Mouse (Mus musculus) yolk sac, embryonic 10.5 days (tissue): Measurements from ENCODE around the gene Hes1.

ENCODE experiments used
- DNase-seq: peaks from one replicate; pipeline ENCODE4 v3.0.0-alpha.2; 2017; ENCODE audit warnings: low spot score

Hes1 gene

DNA sequence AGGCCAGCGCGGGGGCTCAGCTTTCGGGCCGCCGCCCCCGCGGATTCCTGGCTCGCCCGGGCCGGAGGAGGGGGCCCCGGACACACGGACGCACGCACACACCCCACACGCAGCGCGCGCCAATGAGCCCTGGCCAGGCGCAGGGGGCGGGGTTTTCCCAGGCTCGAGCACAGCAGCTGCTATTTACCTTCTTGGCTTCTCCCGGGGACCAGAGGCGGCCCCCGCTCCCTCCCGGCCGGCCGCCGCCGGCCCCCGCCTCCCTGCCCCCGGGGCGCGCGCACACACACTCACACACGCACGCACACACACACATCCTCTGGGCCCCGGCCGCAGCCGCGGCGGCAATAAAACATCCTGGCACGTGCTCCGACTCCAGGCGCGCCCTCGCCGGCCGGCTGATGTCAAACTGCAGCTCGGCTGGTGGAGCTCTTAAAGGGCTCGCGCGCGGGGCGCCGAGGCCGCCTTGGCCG lies at the start of gene Hes1:
Gene Hes1 (plus strand): TSS at position 401 of the 470 bp plus-strand sequence.
- DNase-seq = peak; percentile 98

DNA sequence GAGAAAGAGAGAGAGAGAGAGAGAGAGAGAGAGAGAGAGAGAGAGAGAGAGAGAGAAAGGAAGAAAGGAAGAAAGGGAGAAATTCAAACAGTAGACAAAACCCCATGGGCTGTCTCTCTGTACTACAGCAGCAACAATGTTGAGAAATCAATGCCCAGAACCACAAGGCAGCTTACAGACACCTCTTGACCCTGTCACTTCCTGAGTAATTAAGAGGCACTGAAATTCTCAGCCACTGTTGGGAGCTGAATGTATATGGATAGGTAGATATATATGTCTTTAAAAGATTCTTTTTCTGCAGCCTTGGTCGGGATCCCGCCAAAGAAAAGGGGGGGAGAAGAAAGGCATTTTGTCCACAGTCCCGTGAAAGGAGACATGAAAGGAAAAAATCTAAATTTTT lies 48.1 kb upstream of the Hes1 start:
- DNase-seq = no peak

DNA sequence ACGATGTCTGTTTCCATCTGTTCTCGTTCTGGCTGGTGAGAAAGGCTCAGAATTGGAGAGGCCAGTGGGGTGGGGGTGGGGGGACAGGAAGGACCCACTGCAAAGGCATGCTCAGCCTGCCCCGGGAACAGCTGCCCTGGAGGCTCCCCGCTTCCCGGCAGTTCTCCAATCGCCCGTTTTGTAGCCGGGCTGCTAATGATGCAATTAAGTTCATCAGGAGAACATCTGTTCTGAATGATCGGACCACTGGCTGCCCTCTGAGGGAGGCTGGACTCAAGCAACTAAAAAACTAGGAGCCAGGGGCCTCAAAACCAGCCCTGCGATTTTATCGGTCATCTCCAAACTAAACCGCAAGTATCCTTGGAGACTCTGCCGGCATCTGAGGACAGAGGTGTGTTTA lies 44.1 kb upstream of the Hes1 start:
- DNase-seq = peak; percentile 28

DNA sequence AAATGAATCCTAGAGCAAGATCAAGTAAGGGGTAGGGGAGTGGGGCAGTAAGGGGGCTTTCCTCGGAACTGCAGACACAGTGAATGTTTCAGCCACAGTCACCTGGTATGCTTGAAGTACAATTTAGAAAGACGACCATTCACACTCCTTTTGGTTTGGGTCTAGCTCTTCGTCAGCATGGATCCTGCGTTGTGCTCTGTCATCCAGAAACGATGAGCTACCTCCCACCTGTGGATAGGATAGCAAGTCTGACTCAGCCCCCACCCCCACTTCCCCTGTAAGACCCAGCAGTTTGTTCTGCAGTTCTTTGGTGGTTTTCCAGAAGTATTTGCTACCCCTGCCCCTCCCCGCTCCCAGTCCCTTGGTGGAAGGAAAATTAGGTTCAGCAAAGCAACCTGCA lies 41.8 kb upstream of the Hes1 start:
- no peak for DNase-seq

DNA sequence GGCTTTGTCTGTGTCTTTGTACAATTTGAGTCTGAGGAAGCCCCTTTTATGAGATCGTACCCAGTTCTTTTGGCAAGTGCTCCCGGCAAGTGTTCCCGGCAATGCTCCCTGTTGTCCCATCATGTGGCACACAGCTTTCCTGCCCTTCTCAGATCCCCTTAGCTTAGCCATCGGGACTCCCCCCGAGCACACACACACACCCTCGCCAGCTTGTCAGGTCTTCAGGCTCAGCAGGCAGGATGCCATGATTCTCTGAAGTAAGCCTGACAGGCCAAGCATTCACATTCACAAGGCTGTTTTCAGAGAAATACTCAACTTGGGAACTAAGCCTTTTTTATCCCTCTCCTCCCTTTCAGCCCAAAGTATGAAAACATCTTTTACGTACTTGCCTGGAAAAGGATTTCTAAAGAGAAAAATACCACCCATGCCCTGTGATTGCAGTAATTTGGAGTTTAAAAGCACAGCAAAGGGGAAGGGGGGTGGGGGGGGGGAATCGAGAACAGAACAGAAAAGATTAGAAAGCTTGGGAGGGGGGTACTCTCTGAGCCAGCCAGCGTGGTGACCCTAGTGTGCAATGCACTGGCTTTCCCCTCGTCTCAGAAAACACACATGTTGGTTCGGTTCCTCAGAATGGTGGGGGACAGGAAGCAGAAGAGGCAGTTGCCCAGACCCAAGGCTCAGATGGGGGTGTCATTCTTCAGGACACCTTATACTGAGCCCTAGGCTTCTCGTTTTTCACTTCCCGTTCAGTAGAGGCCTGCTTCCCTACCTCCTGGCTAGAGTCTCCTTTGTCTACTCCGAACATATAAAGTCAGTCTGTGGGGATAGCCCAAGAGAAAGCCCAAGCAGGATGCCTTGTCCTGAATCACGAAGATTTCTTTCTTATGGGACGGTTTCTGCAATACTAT lies 41.0 kb upstream of the Hes1 start:
- DNase-seq = no peak

DNA sequence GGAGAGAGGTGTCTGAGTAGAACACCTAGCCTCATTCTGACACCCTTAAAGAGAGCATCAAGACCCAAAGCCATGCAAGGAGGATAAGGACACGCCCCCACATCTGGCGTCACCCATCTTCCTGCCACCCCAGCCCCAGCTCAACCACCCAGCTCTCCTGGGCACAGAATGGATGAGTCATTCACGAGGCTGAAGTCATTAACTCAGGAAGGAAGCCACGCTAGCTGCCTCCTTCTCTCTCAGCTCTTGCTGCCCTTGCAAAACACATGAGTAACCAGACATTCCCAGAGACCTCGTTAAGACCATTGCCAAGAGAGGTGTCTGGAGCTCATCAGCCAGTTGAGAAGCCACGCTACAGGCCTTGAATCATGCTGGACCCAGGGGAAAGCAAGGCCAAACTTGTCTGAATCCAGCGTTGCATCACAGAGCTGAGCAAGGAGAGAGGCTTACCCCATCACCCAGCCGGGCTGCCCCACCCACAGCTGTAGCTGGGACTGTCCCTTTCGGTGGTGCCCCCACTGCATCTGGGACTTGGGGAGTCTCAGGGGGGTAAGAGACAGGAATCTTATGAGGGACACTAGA lies 39.4 kb upstream of the Hes1 start:
- peak; percentile 30 for DNase-seq

DNA sequence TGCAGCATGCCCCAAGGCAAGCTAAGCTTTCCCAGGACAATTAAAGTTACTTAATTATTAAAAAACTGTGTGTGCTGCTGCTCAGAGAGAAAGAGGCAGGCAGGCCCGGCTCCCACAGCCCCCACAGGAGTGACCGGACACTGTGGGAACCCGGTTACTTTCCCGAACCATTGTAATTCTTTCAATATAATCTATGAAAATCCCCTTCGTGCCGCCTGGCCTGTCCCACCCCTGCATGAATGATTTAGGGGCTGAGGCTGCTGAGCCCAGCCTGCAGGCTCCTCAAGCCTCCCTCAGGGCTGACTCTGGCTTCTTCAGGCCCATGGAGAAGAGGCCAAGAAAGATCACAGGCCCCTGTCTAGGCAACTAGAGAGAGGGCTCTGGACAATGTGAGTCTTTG lies 36.0 kb upstream of the Hes1 start:
- no peak for DNase-seq

DNA sequence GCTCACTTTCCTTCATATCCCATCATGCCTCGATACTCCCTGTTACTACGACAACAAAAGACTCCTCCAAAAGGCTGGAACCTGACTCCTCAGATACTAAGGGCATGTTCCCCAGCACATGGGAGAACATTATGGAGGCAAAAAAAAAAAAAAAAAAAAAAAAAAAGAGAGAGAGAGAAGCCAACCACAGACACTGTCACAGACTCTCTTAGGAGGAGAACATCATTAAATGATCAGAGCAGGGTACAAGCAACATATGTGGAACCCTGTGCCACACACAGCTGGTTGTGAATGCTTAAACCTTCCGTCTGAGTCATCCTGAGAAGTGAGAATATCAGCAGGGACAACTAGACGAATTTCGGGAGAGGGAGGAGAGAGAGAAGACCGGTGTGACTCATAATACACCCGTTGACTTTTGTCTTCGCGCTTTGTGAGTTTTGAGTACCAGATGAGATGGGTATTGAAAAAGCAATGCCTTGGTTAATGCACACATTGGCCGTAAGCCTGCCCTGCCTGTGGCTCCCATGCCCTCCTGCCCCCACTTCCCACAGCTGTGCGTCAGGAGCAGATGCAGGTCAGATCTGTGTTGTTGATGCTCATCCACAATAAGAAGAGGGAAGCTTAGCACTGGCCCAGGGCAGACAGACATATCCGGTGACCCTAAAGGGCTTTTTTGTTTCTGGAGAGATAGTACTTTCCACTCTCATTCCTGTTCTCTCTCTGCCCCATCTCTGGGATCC lies 34.8 kb upstream of the Hes1 start:
- DNase-seq = no peak

DNA sequence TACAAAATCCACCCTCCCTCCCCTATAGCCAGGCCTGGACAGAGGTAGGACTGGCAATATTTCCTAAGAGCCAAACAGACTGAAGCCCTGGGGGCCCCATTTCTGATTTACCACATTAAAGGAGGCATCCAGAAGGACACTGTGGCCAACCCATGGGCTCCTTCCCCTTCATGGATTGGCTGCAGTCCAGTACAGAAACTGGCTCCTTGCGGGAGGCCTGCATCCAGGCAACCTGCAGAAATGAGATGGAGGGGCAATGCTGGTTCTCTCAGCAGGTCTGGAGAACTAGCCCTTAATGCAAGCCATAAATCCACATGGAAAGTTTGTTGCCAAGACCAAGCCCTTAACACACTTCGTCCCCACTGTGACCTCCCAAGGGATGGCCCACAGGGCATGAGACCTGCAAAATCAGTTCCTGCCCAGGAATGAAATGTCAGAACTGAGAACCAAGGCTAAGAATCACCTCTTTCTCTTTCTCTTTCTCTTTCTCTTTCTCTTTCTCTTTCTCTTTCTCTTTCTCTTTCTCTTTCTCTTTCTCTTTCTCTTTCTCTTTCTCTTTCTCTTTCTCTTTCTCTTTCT lies 31.8 kb upstream of the Hes1 start:
- no peak for DNase-seq

DNA sequence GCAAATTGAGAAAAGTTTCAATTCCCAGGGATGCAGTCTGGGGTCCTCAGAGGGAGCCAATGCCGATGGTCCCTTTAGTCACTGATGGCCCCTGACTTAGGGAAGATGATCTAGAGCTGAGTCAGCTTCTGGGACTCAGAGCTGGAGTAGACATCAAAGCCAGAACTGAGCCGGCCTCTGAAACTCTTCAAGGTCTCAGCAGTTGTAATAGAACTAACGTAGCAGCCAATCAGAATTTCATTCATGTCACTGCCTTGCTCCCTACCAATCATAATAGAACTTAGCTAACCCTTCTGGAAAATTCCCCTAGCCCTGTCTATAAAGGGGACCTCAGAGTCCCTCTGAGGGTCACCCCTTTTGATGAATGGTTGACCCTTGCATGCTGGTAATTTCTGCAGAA lies 30.8 kb upstream of the Hes1 start:
- no peak for DNase-seq

DNA sequence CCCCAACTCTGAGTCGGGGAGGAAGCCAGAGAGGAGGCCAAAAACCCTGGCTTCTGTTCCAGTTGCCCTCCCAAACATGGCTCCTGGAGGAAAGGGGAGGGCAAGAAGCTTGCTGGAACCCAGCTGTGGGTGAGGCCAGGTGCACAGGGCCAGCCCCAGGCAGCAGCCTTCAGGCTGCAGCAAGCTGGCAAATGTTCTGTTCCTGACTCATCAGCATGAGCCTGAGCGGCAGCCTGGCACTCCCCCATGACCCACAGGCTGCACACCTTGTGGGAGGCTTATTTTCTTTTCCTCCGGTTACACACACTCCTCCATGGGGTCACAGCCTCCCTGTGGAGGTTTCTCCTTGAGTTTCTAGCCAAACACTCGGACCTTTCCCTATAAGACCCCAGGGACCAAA lies 30.2 kb upstream of the Hes1 start:
- no peak for DNase-seq

DNA sequence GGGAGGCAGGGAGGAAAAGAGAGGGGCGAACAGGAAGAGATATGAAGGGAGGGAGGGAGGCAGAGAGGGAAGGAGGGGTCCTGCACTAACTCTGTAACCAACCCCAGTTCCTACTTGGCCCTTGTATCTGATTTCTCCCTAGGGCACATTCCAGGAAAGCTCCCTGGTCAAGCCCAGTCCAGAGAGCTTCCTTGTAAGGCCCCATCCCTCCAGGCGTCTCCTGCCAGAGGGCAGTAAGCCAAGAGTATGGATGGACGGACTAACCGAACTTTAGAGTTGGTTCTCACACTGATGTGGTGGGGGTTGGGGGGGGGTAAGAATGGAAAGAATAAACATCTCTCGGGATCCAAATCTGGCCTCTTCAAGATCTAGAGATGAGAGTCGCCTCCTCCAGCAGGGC lies 29.7 kb upstream of the Hes1 start:
- no peak for DNase-seq

DNA sequence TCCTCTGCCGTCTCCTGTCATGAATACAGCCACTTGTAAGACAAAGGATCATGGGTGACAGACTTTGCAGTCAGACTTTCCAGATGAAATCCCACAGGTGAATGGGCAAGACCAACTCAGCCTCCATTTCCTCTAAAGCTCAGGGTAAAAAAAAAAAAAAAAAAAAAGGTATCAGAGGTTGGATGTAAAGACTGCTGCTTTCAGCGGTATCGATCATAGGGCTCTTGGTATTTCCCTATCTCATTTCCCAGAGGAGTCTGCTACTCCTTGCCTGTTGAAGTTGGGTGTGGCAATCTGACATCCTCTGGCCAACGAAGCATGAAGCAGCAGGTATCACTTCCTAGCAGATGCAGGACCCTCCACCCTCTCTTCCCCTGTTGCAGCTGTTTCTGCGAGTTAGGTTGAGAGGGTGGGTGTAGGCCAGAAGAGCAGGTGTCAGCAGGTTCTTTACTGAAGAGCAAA lies 29.2 kb upstream of the Hes1 start:
- DNase-seq = no peak

DNA sequence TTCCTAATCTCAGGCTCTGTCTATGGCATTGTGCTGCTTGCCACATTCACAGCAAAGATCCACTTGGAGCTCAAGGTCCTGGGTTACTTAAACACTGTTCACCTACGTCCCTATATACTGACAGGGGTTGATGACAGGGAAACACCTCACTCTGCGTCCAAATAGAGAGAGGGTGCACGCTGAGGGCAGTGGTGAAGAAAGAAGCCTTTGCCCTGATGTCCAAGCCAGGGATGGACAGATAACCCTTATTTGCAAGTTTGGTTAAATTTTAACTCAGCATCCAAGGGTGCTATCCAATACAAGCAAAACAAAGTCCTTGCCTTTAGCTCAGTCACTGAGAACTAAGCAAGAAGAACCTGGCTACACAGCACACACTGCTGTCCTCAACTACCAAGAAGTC lies 28.1 kb upstream of the Hes1 start:
- DNase-seq = peak; percentile 75

DNA sequence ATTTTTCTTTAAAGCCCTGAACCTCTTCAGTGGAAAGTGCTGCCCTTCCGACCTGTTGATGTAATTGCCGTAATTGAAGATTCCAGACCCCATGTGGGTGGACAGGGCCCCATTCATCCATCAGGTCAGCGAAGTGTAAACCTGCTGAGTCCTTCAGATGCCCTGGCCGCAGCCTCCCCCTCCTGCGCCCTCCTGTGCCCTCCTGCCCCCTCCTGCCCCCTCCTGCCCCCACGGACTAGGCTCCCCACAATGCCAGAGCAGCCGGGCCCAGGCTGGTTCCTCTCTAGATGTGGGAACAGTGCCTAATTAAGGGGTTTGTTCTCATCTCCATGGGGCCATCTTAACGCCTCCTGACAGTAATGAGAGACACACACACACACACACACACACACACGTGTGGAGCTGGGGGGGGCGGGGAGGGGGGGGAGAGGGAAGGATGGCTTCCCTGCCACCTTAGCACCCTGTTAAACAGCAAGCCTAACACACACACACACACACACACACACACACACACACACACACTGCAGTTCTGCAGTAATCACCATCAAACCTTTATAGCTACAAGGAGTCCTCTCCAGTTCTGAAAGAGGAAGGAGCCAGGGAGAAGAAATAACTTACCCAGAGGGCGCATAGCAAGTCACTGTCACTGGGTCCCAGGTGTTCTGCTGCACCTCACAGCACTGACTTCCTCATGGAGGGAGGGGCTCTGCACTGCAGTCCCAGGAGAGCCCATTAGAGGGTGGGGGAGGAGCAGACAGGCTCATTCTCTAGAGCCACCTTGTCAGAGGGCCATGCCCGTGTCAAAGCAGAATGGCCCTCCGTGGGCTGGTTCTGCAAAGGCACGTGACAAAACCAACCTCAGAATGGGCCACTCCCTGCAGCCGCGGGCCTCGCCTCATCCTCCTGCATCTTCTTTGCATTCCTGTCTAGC lies 25.3 kb upstream of the Hes1 start:
- DNase-seq = peak; percentile 42

DNA sequence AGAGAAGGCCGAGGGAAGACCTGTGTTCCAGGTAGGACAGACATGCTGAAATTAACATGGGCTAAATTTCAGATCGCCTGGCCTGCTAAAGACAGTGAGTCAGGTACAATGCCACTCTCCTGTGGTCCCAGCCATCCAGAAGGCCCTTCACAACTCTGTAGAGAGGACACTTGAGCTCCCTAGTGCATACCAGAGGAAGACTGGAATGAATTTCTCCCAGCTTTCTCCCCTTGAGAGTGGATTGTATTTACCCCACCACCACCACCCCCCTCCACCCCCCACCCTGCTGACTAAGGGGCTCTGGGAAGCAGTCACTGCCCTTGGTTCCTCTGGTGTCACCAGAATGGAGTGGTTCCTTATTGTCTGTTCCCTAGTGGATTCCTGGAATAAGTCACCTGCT lies 24.3 kb upstream of the Hes1 start:
- DNase-seq = no peak

DNA sequence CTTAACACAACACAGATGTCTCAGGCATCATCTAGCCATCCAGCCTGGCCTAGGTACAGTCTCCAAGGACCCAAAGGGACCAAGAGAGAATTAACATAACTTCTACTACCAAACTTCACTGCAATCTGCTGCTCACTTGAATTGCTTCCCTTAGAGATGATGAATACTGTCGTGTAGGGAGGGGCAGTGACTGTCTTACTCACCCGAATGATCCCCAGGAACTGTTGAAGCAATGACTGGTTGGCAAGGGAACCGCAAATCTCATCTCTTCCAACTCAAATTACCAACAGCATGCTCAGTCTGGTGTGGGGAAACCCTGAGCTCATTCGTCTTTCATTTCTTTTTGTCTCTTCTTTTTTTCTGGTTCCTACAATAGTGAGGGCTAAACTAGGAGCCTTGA lies 21.3 kb upstream of the Hes1 start:
- DNase-seq = no peak

DNA sequence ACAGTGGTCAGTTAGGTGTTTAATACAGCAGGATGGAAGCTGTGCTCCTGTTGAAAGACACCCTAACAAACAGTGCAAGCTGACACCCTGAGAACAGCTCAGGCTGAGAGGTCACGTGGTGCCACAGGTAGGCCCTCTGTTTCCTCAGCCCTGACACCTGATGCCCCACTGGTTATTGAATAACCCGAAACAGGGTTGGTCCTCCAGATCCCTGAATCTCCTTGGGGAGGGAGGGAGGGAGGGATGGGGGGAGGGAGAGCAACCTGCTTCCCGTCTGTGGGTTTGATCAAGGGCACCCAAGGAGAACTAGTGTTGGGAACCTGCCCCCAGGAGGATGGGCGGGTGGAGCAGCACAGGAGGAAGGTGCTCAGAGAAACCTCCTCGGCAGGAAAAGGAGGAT lies 18.6 kb upstream of the Hes1 start:
- peak; percentile 83 for DNase-seq

DNA sequence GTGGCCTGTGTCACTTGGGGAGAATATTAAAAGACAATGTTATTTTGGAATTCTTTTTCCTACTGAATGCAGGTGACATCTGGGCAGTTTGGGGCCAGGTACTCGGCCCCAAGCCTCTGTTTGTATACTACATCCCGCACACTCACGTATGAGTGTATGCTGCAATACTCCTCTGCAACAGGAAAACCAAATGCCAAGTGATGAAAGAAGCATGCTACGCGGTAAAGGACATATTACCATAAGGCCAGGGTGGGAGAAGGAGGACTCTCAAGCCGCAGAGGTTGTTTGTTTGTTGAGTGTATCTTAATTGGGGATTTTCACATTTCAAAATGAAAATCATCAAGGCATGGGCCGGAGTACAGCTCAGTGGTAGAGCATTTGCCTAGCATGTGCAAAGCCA lies 17.2 kb upstream of the Hes1 start:
- DNase-seq = no peak

DNA sequence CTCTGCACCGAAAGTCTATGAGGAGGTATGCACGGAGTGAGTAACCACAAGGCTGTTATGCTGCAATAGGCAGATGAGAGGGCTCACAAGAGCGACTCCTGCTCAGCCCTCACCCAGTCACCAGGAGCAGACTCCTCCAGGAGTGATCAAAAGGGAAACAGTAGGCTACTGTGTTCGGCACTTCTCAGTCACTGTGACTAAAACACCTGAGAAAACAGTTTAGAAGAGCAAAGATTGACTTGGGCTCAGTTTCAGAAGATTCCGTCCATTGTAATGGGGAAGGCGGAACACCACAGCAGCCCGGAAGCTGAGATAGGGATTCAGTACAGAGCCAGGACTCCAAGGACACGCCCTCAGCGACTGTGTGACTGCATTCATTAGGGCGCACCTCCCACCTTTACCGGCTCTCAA lies 16.8 kb upstream of the Hes1 start:
- peak; percentile 41 for DNase-seq

DNA sequence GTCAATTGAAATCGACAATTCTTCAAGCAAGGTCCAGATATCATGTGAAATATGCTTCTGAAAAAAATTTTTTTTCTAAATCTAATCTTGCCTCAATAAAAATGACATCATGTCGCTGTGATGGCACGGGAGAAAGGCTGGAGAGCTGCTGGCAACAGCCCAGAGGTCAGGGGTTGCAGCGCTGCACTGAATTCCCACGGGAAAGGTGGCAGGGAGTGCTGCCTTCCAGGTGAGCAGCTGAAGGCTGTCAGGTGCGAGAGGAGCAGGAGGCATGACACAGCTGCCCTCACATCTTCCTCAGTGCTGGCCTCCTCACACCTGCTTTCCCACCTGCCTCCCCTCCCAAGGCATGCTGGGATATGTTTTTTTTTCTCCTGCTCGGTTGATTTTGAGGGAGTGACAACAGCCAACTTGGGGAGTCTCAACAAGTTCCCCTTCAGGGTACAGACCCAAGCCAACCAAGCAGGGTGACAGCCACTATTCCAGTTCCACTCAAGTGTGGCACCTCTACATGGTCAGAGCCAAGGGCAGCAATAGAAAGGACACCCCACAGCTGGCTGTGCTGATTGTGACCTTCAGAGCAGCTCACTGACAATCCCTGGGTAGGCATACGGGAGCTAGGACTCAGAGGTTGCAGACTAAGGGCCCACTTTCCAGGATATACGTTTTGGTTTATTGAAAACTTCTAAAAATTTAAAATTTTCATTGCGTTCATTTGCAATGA lies 13.3 kb upstream of the Hes1 start:
- DNase-seq = no peak
